Mouse (Mus musculus) neural tube, embryonic 15.5 days (tissue): Measurements from ENCODE around the gene Ssh3. TPM values are rescaled to one million over a fixed set of nuclear protein-coding genes. Genes with fewer than 3 reads are reported as not detected.

Source experiments
- ATAC-seq: fragments of 200-750 bp; cut with Nextera tagmentation; 2 replicates; pipeline ENCODE4 v1.8.0; 2017; ENCODE audit warnings: mild to moderate bottlenecking, moderate TSS enrichment, moderate library complexity; ENCODE audit not compliant: low FRiP score
- H3K27ac ChIP-seq: fragments of 300-500 bp; sonication (generic); replicated peaks from 2 replicates; pipeline ENCODE4 v1.5.1; 2015; ENCODE audit warnings: mild to moderate bottlenecking, inconsistent platforms
- H3K27me3 ChIP-seq: fragments of 300-500 bp; sonication (generic); replicated peaks from 2 replicates; pipeline ENCODE4 v1.6.1; 2015; ENCODE audit warnings: inconsistent platforms
- H3K36me3 ChIP-seq: fragments of 300-500 bp; sonication (generic); 2 replicates; pipeline ENCODE4 v1.6.1; 2015; ENCODE audit warnings: inconsistent platforms
- H3K4me1 ChIP-seq: fragments of 300-500 bp; sonication (generic); 2 replicates; pipeline ENCODE4 v1.6.1; 2015; ENCODE audit warnings: inconsistent platforms
- H3K4me2 ChIP-seq: fragments of 300-500 bp; sonication (generic); 2 replicates; pipeline ENCODE4 v1.6.1; 2015; ENCODE audit warnings: inconsistent platforms, mild to moderate bottlenecking, moderate library complexity
- H3K4me3 ChIP-seq: fragments of 300-500 bp; sonication (generic); replicated peaks from 2 replicates; pipeline ENCODE4 v1.5.1; 2015; ENCODE audit warnings: mild to moderate bottlenecking, inconsistent platforms
- H3K9ac ChIP-seq: fragments of 300-500 bp; sonication (generic); replicated peaks from 2 replicates; pipeline ENCODE4 v1.6.1; 2015; ENCODE audit warnings: mild to moderate bottlenecking, inconsistent platforms
- H3K9me3 ChIP-seq: fragments of 300-500 bp; sonication (generic); replicated peaks from 2 replicates; pipeline ENCODE4 v1.6.1; 2016; ENCODE audit warnings: inconsistent platforms
- WGBS: fragments of 180-500 bp; shearing (Covaris S2); methylation state at CpG from one replicate; pipeline ENCODE4 v1.1.7; 2015; ENCODE audit warnings: mixed read lengths; 5-methylcytosine and 5-hydroxymethylcytosine counted together
- polyA plus RNA-seq: library from polyadenylated mRNA; unstranded; fragments of >200 nt; fragmentation: Nextera tagmentation; extraction: Ambion mirVana; gene quantifications from 2 replicates; pipeline ENCODE4 v1.2.1, GENCODE M21; 2015

Gene Ssh3
- polyA plus RNA-seq, 1 experiment from 2014 or later, result 19.8 TPM

GRCm38 (mm10) chr19:4232651-4233050, 36.3 kb downstream of the Ssh3 start:
- Histone ChIP-seq H3K9ac (peak overlapping the region; percentile 63; the same call in 1 of the 2 replicates), H3K9me3 (no peaks in the 10 kb centered on the region), H3K4me3 (peak overlapping the region; percentile 51; the same call in 1 of the 2 replicates), H3K27me3 (peaks cover 18% of the 10 kb centered on the region), H3K27ac (no peak overlapping the region), H3K36me3 (no peaks in the 10 kb centered on the region), H3K4me2 (peak overlapping the region; percentile 79), H3K4me1 (peaks cover 13% of the 10 kb centered on the region)
- ATAC-seq, result no peak
- 80% methylated on average over 7 of the region's 7 CpGs for WGBS

GRCm38 (mm10) chr19:4232186-4232572, 36.8 kb downstream of the Ssh3 start:
- WGBS, result 38% methylated on average over 2 of the region's 2 CpGs
- ATAC-seq, result peak; percentile 25; the same call in 1 of the 2 replicates

GRCm38 (mm10) chr19:4231253-4232185, 37.5 kb downstream of the Ssh3 start, which contains the start of gene Pold4:
TSS of gene Pold4 (plus strand) at chr19:4231899.
- H3K4me1 ChIP-seq, result peaks cover 13% of the 10 kb centered on the region
- peak within 1 kb of the TSS; percentile 63 for H3K9ac ChIP-seq
- H3K36me3 ChIP-seq, result no peaks in the 10 kb centered on the region
- ATAC-seq, result peak; percentile 90
- WGBS, result 10% methylated on average over 26 of the region's 26 CpGs
- H3K9me3 ChIP-seq, result no peaks in the 10 kb centered on the region
- peak within 1 kb of the TSS; percentile 79 for H3K4me2 ChIP-seq
- H3K27me3 ChIP-seq, result peaks cover 24% of the 10 kb centered on the region
- peak within 1 kb of the TSS; percentile 82 for H3K27ac ChIP-seq
- H3K4me3 ChIP-seq, result peak within 1 kb of the TSS; percentile 51

More at GRCm38 (mm10) chr19:4232186-4232572, 36.8 kb downstream of the Ssh3 start:
- Histone ChIP-seq H3K36me3 (no peaks in the 10 kb centered on the region), H3K27ac (peak overlapping the region; percentile 82), H3K4me1 (peaks cover 13% of the 10 kb centered on the region), H3K4me3 (peak overlapping the region; percentile 51), H3K9me3 (no peaks in the 10 kb centered on the region), H3K4me2 (peak overlapping the region; percentile 79), H3K9ac (peak overlapping the region; percentile 63), H3K27me3 (peaks cover 18% of the 10 kb centered on the region)

DNA sequence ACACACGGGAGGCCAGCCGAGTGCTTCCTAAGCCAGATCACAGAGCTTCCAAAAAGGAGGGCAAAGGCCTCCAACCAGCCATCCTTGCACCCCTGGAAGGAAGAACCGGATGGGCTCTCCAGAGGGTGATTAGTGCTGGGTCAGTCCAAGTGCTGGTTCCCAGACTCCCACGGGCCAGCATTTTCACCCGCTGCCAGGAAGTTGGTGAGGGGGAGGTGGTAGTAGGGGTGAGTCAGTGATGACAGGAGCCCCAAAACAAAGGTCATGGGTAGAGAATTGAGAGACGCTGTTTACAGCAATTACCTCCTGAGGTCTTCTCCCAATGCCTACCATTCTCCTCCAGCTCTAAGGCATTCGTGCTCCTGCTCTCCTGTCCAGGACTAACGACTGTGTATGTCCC, 38.6 kb downstream of the Ssh3 start:
- H3K36me3 ChIP-seq, result no peaks in the 10 kb centered on the region
- peaks cover 13% of the 10 kb centered on the region for H3K4me1 ChIP-seq
- no peak overlapping the region for H3K4me3 ChIP-seq
- H3K9ac ChIP-seq, result no peak overlapping the region
- H3K4me2 ChIP-seq, result no peak overlapping the region
- WGBS, result 67% methylated on average over 8 of the region's 8 CpGs
- H3K27me3 ChIP-seq, result peaks cover 24% of the 10 kb centered on the region
- H3K27ac ChIP-seq, result no peak overlapping the region
- ATAC-seq, result no peak
- no peaks in the 10 kb centered on the region for H3K9me3 ChIP-seq

DNA sequence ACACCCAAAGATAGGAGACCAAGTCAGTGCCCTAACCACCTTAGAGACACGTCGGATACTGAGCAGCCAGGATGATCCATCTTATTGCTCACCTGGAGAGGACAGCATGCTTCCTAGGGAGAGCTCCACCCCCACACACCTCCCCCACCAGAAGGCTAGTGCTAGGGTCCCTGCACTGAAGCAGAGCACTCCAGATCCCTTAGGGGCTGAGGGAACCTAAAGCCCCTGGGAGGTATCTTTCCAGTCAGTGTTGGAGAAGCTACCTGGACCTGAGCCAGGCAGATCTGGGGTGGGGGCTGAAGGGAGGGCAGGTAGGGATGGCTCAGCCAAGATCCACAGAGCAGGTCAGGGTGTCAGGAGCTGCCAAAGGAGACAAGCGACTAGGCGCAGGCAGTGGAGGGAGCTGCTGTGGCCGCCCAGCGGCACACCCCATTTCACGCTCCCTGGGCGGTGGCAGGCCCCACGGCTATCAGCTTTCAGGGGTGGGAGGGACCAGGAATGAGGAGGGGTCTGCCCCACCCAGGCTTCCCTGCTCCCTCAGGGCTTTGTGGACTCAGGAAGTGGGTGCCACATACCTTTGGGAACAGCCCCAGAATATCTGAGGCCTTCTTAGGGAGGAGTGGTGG, 39.4 kb downstream of the Ssh3 start:
- WGBS, result 33% methylated on average over 9 of the region's 9 CpGs
- Histone ChIP-seq H3K9ac (no peak overlapping the region), H3K9me3 (no peaks in the 10 kb centered on the region), H3K4me1 (peaks cover 13% of the 10 kb centered on the region), H3K4me2 (no peak overlapping the region), H3K36me3 (no peaks in the 10 kb centered on the region), H3K27me3 (peaks cover 24% of the 10 kb centered on the region), H3K27ac (no peak overlapping the region), H3K4me3 (no peak overlapping the region)
- ATAC-seq, result no peak

DNA sequence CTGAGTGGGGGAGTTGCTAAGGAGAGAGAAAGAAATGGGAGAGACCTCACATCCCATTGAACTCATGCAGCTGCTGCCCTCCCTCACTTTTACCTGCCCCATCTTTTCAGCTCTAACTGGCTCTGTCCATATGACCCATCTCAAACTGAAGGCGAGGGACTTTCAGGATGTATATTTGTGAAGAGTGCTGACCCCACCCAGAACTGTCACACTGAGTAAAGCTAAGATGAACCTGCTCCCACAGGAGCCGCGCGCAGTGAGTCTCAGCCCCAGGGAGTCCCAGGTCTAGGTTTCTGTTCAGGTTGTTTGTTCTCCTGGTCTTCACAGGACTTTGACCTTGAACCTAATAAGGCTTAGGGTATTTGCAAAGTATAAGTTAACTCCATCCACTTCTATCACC, 40.1 kb downstream of the Ssh3 start:
- no peak overlapping the region for H3K27ac ChIP-seq

DNA sequence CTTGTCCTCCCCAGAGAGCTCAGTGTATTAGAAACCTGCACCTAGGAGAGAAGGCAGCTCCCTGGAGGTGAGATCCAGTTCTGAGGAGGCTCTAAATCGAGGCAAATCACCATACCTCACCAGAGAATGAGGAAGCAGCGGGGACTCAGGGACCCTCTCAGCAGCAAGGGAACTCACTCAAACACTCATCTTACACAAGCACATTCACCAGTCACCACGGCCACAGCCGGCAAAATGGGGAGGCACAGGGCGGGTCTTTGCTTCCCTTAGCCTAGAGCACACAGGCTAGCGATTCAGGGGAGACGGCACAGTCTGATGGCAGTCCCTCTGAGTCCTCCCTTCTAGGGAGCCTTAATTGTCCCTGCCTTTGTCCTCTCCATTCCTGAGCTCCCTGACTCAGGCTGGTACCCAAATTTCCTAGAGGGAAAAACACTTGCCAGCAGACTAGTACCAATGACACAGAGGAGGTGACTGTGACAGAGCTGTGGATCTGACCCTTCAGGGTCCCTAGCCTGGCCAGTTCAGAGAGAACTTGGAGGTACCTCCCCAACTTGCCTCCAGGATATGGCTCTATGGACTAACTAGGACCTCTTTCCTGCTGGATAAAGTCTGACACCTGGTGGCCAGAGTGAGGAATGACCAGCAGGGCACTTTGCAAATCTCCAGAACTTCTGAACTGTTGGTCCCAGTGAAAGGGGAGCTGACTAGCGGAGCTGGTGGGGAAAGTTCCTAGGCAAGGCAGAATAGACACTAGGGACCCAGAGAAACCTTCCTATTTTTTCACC, 40.9 kb downstream of the Ssh3 start:
- WGBS, result 25% methylated on average over 8 of the region's 8 CpGs
- ATAC-seq, result no peak

More for the DNA sequence above, 40.1 kb downstream of the Ssh3 start:
- no peak for ATAC-seq
- Histone ChIP-seq H3K4me1 (peaks cover 13% of the 10 kb centered on the region), H3K4me2 (no peak overlapping the region), H3K27me3 (peaks cover 24% of the 10 kb centered on the region), H3K9ac (no peak overlapping the region), H3K4me3 (no peak overlapping the region), H3K9me3 (no peaks in the 10 kb centered on the region), H3K36me3 (no peaks in the 10 kb centered on the region)
- WGBS, result 74% methylated on average over 4 of the region's 4 CpGs

GRCm38 (mm10) chr19:4227446-4227845, 41.5 kb downstream of the Ssh3 start:
- WGBS, result 71% methylated on average over 5 of the region's 5 CpGs
- Histone ChIP-seq H3K27ac (no peak overlapping the region), H3K9ac (no peak overlapping the region), H3K4me2 (no peak overlapping the region), H3K27me3 (peaks cover 24% of the 10 kb centered on the region), H3K36me3 (no peaks in the 10 kb centered on the region), H3K4me3 (no peak overlapping the region), H3K9me3 (no peaks in the 10 kb centered on the region), H3K4me1 (peaks cover 9% of the 10 kb centered on the region)
- no peak for ATAC-seq

More for the DNA sequence above, 40.9 kb downstream of the Ssh3 start:
- Histone ChIP-seq H3K27me3 (peaks cover 24% of the 10 kb centered on the region), H3K9ac (no peak overlapping the region), H3K36me3 (no peaks in the 10 kb centered on the region), H3K9me3 (no peaks in the 10 kb centered on the region), H3K4me3 (no peak overlapping the region), H3K4me2 (no peak overlapping the region), H3K4me1 (peaks cover 13% of the 10 kb centered on the region), H3K27ac (no peak overlapping the region)

GRCm38 (mm10) chr19:4226779-4227178, 42.2 kb downstream of the Ssh3 start:
- H3K27ac ChIP-seq, result no peak overlapping the region
- no peak overlapping the region for H3K9ac ChIP-seq
- 92% methylated on average over 7 of the region's 7 CpGs for WGBS
- H3K27me3 ChIP-seq, result peaks cover 24% of the 10 kb centered on the region
- no peaks in the 10 kb centered on the region for H3K9me3 ChIP-seq
- H3K36me3 ChIP-seq, result no peaks in the 10 kb centered on the region
- H3K4me3 ChIP-seq, result no peak overlapping the region
- H3K4me2 ChIP-seq, result no peak overlapping the region
- no peak for ATAC-seq
- H3K4me1 ChIP-seq, result peaks cover 12% of the 10 kb centered on the region

GRCm38 (mm10) chr19:4222165-4222564, 46.8 kb downstream of the Ssh3 start:
- Histone ChIP-seq H3K4me3 (no peak overlapping the region), H3K9me3 (no peaks in the 10 kb centered on the region), H3K4me2 (no peak overlapping the region), H3K27me3 (peaks cover 19% of the 10 kb centered on the region), H3K9ac (no peak overlapping the region), H3K36me3 (no peaks in the 10 kb centered on the region), H3K4me1 (peaks cover 26% of the 10 kb centered on the region), H3K27ac (no peak overlapping the region; the same call in 1 of the 2 replicates)
- peak; percentile 45; the same call in 1 of the 2 replicates for ATAC-seq
- 74% methylated on average over 11 of the region's 11 CpGs for WGBS
